Mouse (Mus musculus) heart, embryonic 12.5 days (tissue): ENCODE data around the gene Ppid. TPM values are rescaled to one million over a fixed set of nuclear protein-coding genes. Genes with fewer than 3 reads are reported as not detected.

Experiments
- ATAC-seq: fragments of 200-750 bp; cut with Nextera tagmentation; 2 replicates; pipeline ENCODE4 v1.8.0; 2017; ENCODE audit warnings: moderate TSS enrichment, moderate library complexity; ENCODE audit not compliant: insufficient number of reproducible peaks, low FRiP score
- H3K27ac ChIP-seq: fragments of 300-500 bp; sonication (generic); 2 replicates; pipeline ENCODE4 v1.5.1; 2016; ENCODE audit warnings: mild to moderate bottlenecking, moderate library complexity; ENCODE audit not compliant: poor library complexity, severe bottlenecking
- H3K27me3 ChIP-seq: fragments of 300-500 bp; sonication (generic); replicated peaks from 2 replicates; pipeline ENCODE4 v1.6.1; 2016; ENCODE audit warnings: mild to moderate bottlenecking, moderate library complexity
- H3K36me3 ChIP-seq: fragments of 300-500 bp; sonication (generic); 2 replicates; pipeline ENCODE4 v1.6.1; 2016; ENCODE audit warnings: mild to moderate bottlenecking, moderate library complexity
- H3K4me1 ChIP-seq: fragments of 300-500 bp; sonication (generic); replicated peaks from 2 replicates; pipeline ENCODE4 v1.6.1; 2016; ENCODE audit warnings: mild to moderate bottlenecking
- H3K4me2 ChIP-seq: fragments of 300-500 bp; sonication (generic); 2 replicates; pipeline ENCODE4 v1.6.1; 2016; ENCODE audit warnings: mild to moderate bottlenecking, moderate library complexity
- H3K4me3 ChIP-seq: fragments of 300-500 bp; sonication (generic); 2 replicates; pipeline ENCODE4 v1.5.1; 2016; ENCODE audit warnings: mild to moderate bottlenecking
- H3K9ac ChIP-seq: fragments of 300-500 bp; sonication (generic); 2 replicates; pipeline ENCODE4 v1.6.1; 2016; ENCODE audit warnings: mild to moderate bottlenecking, moderate library complexity
- H3K9me3 ChIP-seq: fragments of 300-500 bp; sonication (generic); replicated peaks from 2 replicates; pipeline ENCODE4 v1.6.1; 2016; ENCODE audit warnings: mild to moderate bottlenecking, moderate library complexity
- WGBS: fragments of 180-500 bp; shearing (Covaris S2); methylation state at CpG from one replicate; pipeline ENCODE4 v1.1.7; 2016; 5-methylcytosine and 5-hydroxymethylcytosine counted together
- polyA plus RNA-seq: library from polyadenylated mRNA; unstranded; fragments of >200 nt; fragmentation: Nextera tagmentation; extraction: Ambion mirVana; gene quantifications from 2 replicates; pipeline ENCODE4 v1.2.1, GENCODE M21; 2016

Gene Ppid
- polyA plus RNA-seq, 1 experiment from 2014 or later = 121 TPM

DNA sequence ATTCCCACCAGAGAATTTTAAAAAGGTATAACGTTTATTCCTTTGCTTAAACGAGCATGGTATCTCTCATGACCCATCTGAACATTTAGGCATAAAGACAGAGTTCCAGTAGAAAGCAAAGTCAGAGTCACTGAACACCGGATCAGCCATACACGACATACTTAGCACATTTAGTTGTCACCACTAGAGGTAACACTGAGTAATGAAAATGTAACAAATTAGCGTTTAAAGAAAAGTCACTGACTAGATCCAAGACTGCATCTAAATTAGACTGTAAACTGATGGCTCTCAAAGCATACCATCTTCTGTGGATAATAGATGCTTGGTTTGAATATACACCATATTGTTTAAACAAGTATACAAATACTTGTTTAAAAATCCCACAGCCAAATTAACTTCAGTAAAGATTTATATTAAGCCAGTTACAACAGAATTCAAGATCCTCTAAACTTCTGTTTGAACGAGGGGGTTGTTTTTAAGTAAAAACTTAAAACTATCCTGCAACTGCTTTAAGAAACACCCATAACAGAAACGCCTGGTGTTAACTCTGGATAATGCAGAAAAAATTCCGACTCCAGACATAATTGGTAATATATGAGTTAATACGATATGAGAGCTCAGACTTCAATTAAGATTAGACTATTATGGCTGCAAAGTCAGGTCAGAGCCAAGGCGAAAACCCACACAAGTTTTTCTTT, 36.5 kb downstream of the Ppid start:
- Histone ChIP-seq H3K36me3 (peaks cover 15% of the 10 kb centered on the region), H3K9me3 (no peaks in the 10 kb centered on the region), H3K4me2 (peak overlapping the region; percentile 89), H3K9ac (peak overlapping the region; percentile 79), H3K27me3 (no peaks in the 10 kb centered on the region), H3K4me1 (peaks cover 5% of the 10 kb centered on the region; the same call in 1 of the 2 replicates), H3K27ac (peak overlapping the region; percentile 89), H3K4me3 (peak overlapping the region; percentile 73)
- no peak for ATAC-seq
- WGBS = 26% methylated on average over 10 of the region's 10 CpGs

DNA sequence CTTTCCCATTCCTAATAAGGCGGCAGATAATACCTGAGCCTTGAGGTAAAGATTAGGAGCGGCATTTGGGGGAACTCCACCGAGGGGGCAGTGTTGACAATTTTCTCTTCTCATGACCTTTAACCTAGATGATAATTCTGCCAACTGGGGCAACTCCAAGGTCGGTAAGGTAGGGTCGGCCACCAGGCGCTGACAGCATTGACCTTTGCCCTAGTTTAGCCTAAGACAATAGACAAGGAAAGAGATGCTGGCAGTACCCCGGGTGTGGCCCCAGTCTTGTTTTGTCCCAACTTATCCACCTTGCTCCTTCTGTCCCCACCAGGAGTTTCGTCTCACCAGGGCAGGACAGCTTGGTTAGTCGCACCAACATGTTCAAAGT, 37.0 kb downstream of the Ppid start:
- Histone ChIP-seq H3K4me2 (peak overlapping the region; percentile 89), H3K36me3 (peaks cover 16% of the 10 kb centered on the region), H3K4me3 (peak overlapping the region; percentile 73), H3K27me3 (no peaks in the 10 kb centered on the region), H3K9ac (peak overlapping the region; percentile 79), H3K4me1 (peaks cover 5% of the 10 kb centered on the region; the same call in 1 of the 2 replicates), H3K9me3 (no peaks in the 10 kb centered on the region), H3K27ac (peak overlapping the region; percentile 89)
- no peak; the same call in 1 of the 2 replicates for ATAC-seq
- under 1% methylated on average over 9 of the region's 9 CpGs for WGBS

DNA sequence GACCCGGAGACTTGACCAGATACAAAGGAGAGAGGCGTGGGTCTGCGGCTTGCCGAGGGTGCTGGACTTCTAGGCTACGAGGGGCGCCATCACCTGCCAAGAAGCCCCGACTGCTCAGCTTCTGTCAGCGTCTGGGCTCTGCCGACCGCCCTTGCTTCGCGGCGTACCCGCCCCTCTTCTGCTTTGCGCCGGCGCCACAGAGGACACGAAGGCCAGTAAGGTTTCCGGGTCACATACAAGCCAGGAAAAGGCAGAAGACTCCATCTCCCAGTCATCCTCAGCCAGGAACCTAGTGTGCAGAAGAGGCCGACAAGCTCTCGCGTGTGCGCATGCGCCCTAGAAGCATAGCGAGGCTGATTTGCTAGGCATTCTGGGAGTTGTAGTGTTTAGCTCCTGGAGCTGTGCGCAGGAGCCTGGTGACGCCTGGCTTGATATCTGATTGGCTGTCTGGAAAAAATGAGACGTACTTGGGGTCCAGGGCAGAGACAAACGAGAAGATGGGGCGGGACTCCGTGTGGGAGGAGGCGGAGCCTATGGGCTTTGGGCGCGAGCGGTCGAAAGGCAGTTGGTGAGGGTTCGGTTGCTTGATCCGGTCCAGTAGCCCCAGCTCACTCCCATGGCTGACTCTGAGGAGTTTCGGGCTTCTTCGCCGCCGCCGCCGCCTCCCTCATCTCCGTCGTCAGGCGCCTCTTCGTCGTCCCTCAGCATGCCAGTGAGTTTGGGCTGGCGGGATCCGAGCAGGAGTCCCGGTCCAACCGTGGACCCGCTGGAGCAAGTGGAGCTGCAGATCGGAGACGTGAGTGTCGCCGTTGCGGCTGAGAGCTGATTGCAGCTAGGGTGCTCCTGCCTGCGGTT, 37.6 kb downstream of the Ppid start, which contains the start of gene 4930579G24Rik:
4930579G24Rik (plus strand) TSS at position 519 of the 855 bp plus-strand sequence.
- under 1% methylated on average over 59 of the region's 60 CpGs for WGBS
- peak within 1 kb of the TSS; percentile 89 for H3K4me2 ChIP-seq
- peak; percentile 99 for ATAC-seq
- peak within 1 kb of the TSS; percentile 89 for H3K27ac ChIP-seq
- peaks cover 5% of the 10 kb centered on the region; the same call in 1 of the 2 replicates for H3K4me1 ChIP-seq
- H3K27me3 ChIP-seq = no peaks in the 10 kb centered on the region
- peak within 1 kb of the TSS; percentile 84 for H3K9ac ChIP-seq
- peak within 1 kb of the TSS; percentile 73 for H3K4me3 ChIP-seq
- no peaks in the 10 kb centered on the region for H3K9me3 ChIP-seq
- H3K36me3 ChIP-seq = peaks cover 21% of the 10 kb centered on the region

DNA sequence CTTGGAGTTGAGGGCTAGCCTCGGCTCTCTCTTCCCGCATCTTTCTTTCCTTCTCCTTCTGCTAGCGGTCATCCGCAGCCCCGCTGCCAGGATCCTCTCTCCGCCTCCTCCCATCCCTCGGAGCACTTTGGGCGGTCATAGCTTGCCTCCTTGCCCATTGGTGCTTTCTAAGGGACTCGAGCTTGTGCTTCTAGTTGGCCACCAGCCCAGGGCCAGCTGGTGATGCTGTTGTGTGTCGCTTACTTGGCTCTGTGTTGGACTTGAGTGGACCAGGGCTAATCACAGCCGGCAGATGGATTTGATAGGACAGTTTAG, 38.2 kb downstream of the Ppid start, which contains the start of gene Etfdh:
Etfdh (minus strand) TSS at position 85 of the 315 bp plus-strand sequence.
- no peaks in the 10 kb centered on the region for H3K9me3 ChIP-seq
- H3K9ac ChIP-seq = peak within 1 kb of the TSS; percentile 84
- ATAC-seq = peak; percentile 44
- no peaks in the 10 kb centered on the region for H3K27me3 ChIP-seq
- H3K4me3 ChIP-seq = peak within 1 kb of the TSS; percentile 73
- WGBS = 0% methylated on average over 11 of the region's 11 CpGs
- H3K4me1 ChIP-seq = peaks cover 5% of the 10 kb centered on the region; the same call in 1 of the 2 replicates
- peak within 1 kb of the TSS; percentile 89 for H3K4me2 ChIP-seq
- H3K36me3 ChIP-seq = peaks cover 23% of the 10 kb centered on the region
- peak within 1 kb of the TSS; percentile 89 for H3K27ac ChIP-seq

DNA sequence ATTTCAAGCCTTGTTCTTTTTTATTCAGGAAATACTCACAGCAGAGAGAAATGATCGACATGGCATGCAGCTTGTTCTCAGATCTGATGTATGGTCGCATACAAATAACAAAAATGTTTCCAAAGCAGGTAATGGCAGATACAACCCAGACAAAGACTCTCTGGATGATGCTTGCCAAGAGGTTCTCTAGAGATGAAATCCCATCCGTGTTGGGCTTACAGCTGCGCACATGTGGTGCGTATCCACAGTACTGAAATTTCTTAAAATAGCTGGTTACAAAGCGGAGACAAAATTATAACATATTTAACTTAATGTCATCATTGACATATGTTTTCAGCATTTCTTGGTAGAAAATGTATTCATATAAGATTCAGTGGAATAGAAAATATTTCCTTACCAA, 61.0 kb downstream of the Ppid start:
- Histone ChIP-seq H3K9me3 (no peaks in the 10 kb centered on the region), H3K4me2 (no peak overlapping the region), H3K9ac (no peak overlapping the region), H3K36me3 (no peaks in the 10 kb centered on the region), H3K27me3 (no peaks in the 10 kb centered on the region), H3K27ac (no peak overlapping the region), H3K4me1 (no peaks in the 10 kb centered on the region), H3K4me3 (no peak overlapping the region)
- WGBS = 88% methylated on average over 6 of the region's 6 CpGs
- ATAC-seq = no peak

Other genes with a start within 250 kb of the Ppid start
- gene Fnip2, start 23.5 kb upstream of the Ppid start, polyA plus RNA-seq = 5.3 and 6.3 TPM in 2 replicates
- 24.6 and 26.3 TPM in 2 replicates for gene 4930579G24Rik, start 37.7 kb downstream of the Ppid start, polyA plus RNA-seq
- 138 and 143 TPM in 2 replicates for gene Etfdh, start 38.2 kb downstream of the Ppid start, polyA plus RNA-seq
- gene Rxfp1, start 146.5 kb downstream of the Ppid start, polyA plus RNA-seq = 6.3 and 6.8 TPM in 2 replicates